Mouse (Mus musculus) limb, embryonic 14.5 days (tissue): ENCODE data around the gene Npy. TPM values are rescaled to one million over a fixed set of nuclear protein-coding genes. Genes with fewer than 3 reads are reported as not detected.

ENCODE experiments used
- ATAC-seq: fragments of 200-750 bp; cut with Nextera tagmentation; 2 replicates; pipeline ENCODE4 v1.8.0; 2017; ENCODE audit warnings: low read depth, moderate number of reproducible peaks, moderate TSS enrichment; ENCODE audit not compliant: low FRiP score
- DNase-seq: peaks from one replicate; pipeline ENCODE4 v3.0.0-alpha.2; 2015; ENCODE audit warnings: low spot score
- H3K27ac ChIP-seq: fragments of 300-500 bp; sonication (generic); replicated peaks from 2 replicates; pipeline ENCODE4 v1.5.1; 2014; ENCODE audit warnings: low read depth, mild to moderate bottlenecking, low read length, moderate library complexity, mixed read lengths
- H3K27me3 ChIP-seq: fragments of 300-500 bp; sonication (generic); 2 replicates; pipeline ENCODE4 v1.6.1; 2014; ENCODE audit warnings: low read length, mixed read lengths; ENCODE audit not compliant: control insufficient read depth, insufficient read depth
- H3K36me3 ChIP-seq: fragments of 300-500 bp; sonication (generic); 2 replicates; pipeline ENCODE4 v1.6.1; 2014; ENCODE audit warnings: mild to moderate bottlenecking, low read length, moderate library complexity, mixed read lengths; ENCODE audit not compliant: control insufficient read depth, insufficient read depth
- H3K4me1 ChIP-seq: fragments of 300-500 bp; sonication (generic); 2 replicates; pipeline ENCODE4 v1.6.1; 2014; ENCODE audit warnings: antibody characterized with exemption, low read length, mixed read lengths; ENCODE audit not compliant: control insufficient read depth, insufficient read depth
- H3K4me2 ChIP-seq: fragments of 300-500 bp; sonication (generic); replicated peaks from 2 replicates; pipeline ENCODE4 v1.6.1; 2014; ENCODE audit warnings: low read depth, mild to moderate bottlenecking, low read length, moderate library complexity; ENCODE audit not compliant: severe bottlenecking
- H3K4me3 ChIP-seq: fragments of 300-500 bp; sonication (generic); replicated peaks from 2 replicates; pipeline ENCODE4 v1.5.1; 2014; ENCODE audit warnings: low read length
- H3K9ac ChIP-seq: fragments of 300-500 bp; sonication (generic); 2 replicates; pipeline ENCODE4 v1.6.1; 2014; ENCODE audit warnings: mild to moderate bottlenecking, low read depth, low read length, moderate library complexity; ENCODE audit not compliant: severe bottlenecking
- H3K9me3 ChIP-seq: fragments of 300-500 bp; sonication (generic); 2 replicates; pipeline ENCODE4 v1.6.1; 2016; ENCODE audit warnings: low read length; ENCODE audit not compliant: control insufficient read depth
- POLR2A ChIP-seq: fragments of 200-500 bp; IDR thresholded peaks from 2 replicates; pipeline ENCODE4 v1.8.0; 2012; ENCODE audit warnings: inconsistent platforms, mild to moderate bottlenecking, moderate library complexity, borderline replicate concordance; ENCODE audit not compliant: insufficient read depth, insufficient read length; ENCODE audit errors: extremely low read depth
- WGBS: fragments of 180-500 bp; shearing (Covaris S2); extraction: QIAGEN DNeasy Blood & Tissue Kit; methylation state at CpG from one replicate; pipeline ENCODE4 v1.1.7; 2014; 5-methylcytosine and 5-hydroxymethylcytosine counted together
- polyA plus RNA-seq, 2 experiments: library from polyadenylated mRNA; depleted of rRNA in 1 of 2; stranded (reverse) in 1 of 2; unstranded in 1 of 2; fragments of >200 nt; fragmentation: Nextera tagmentation in 1 of 2; extraction: Ambion mirVana in 1 of 2; gene quantifications; 2 replicates each; pipeline versions ENCODE4 v1.2.1 to v1.2.3; 2012 to 2014

Npy gene
- polyA plus RNA-seq, 2 experiments, result 3.6 to 5.2 TPM

- Histone ChIP-seq H3K4me2 (no peak overlapping the region), H3K4me3 (no peak overlapping the region), H3K27ac (no peak overlapping the region), H3K4me1 (peaks cover 4% of the 10 kb centered on the region), H3K9me3 (no peaks in the 10 kb centered on the region), H3K27me3 (peaks cover 21% of the 10 kb centered on the region), H3K9ac (no peak overlapping the region), H3K36me3 (no peaks in the 10 kb centered on the region)
- no peak for TF ChIP-seq POLR2A
- ATAC-seq (no peak), DNase-seq (no peak)
- 61% methylated on average over 5 of the region's 5 CpGs for WGBS
These were observed 5.3 kb upstream of the Npy start for GRCm38 (mm10) chr6:49817183-49817582.

GRCm38 (mm10) chr6:49817625-49818024 lies 4.9 kb upstream of the Npy start:
- Histone ChIP-seq H3K27ac (no peak overlapping the region), H3K4me2 (no peak overlapping the region), H3K4me1 (peaks cover 7% of the 10 kb centered on the region), H3K27me3 (peaks cover 26% of the 10 kb centered on the region), H3K9me3 (no peaks in the 10 kb centered on the region), H3K4me3 (no peak overlapping the region), H3K36me3 (no peaks in the 10 kb centered on the region), H3K9ac (no peak overlapping the region)
- 73% methylated on average over 6 of the region's 6 CpGs for WGBS
- ATAC-seq, result no peak
- DNase-seq, result no peak
- TF ChIP-seq POLR2A, result no peak

- Histone ChIP-seq H3K4me1 (peaks cover 7% of the 10 kb centered on the region), H3K9me3 (no peaks in the 10 kb centered on the region), H3K27ac (no peak overlapping the region), H3K9ac (0 out of 2 replicates have a peak overlapping the region, but pooled peaks have one; percentile 34), H3K4me3 (peak overlapping the region; percentile 43), H3K36me3 (no peaks in the 10 kb centered on the region), H3K27me3 (peaks cover 52% of the 10 kb centered on the region), H3K4me2 (peak overlapping the region; percentile 85)
- DNase-seq (no peak), ATAC-seq (no peak)
- WGBS, result 2% methylated on average over 10 of the region's 10 CpGs
- no peak for TF ChIP-seq POLR2A
These were observed 341 bp downstream of the Npy start for GRCm38 (mm10) chr6:49822871-49823230.

- Histone ChIP-seq H3K4me2 (no peak overlapping the region), H3K9ac (no peak overlapping the region), H3K4me3 (no peak overlapping the region), H3K27me3 (peaks cover 52% of the 10 kb centered on the region), H3K9me3 (no peaks in the 10 kb centered on the region), H3K27ac (no peak overlapping the region), H3K4me1 (peaks cover 7% of the 10 kb centered on the region), H3K36me3 (no peaks in the 10 kb centered on the region)
- ATAC-seq (no peak), DNase-seq (no peak)
- 10% methylated on average over 15 of the region's 15 CpGs for WGBS
- TF ChIP-seq POLR2A, result no peak
These were observed 861 bp downstream of the Npy start for GRCm38 (mm10) chr6:49823371-49823770.

GRCm38 (mm10) chr6:49823821-49824220 lies 1.3 kb downstream of the Npy start:
- Histone ChIP-seq H3K4me3 (no peak overlapping the region), H3K9me3 (no peaks in the 10 kb centered on the region), H3K27ac (no peak overlapping the region), H3K36me3 (no peaks in the 10 kb centered on the region), H3K4me2 (no peak overlapping the region), H3K4me1 (peaks cover 7% of the 10 kb centered on the region), H3K9ac (no peak overlapping the region), H3K27me3 (peaks cover 52% of the 10 kb centered on the region)
- no peak for DNase-seq
- 21% methylated on average over 2 of the region's 2 CpGs for WGBS
- TF ChIP-seq POLR2A, result no peak
- no peak for ATAC-seq

GRCm38 (mm10) chr6:49831579-49831978 lies 9.1 kb downstream of the Npy start:
- no peak overlapping the region for H3K27ac ChIP-seq
- ATAC-seq, result no peak
- no peak overlapping the region for H3K4me2 ChIP-seq
- H3K9me3 ChIP-seq, result no peaks in the 10 kb centered on the region
- no peaks in the 10 kb centered on the region for H3K4me1 ChIP-seq
- no peak for TF ChIP-seq POLR2A
- no peak overlapping the region for H3K4me3 ChIP-seq
- WGBS, result 73% methylated on average over 2 of the region's 2 CpGs
- H3K36me3 ChIP-seq, result no peaks in the 10 kb centered on the region
- DNase-seq, result no peak
- no peak overlapping the region for H3K9ac ChIP-seq
- no peaks in the 10 kb centered on the region for H3K27me3 ChIP-seq
